Mouse (Mus musculus): ENCODE measurements around the gene Tcf7l1. TPM values are rescaled to one million over a fixed set of nuclear protein-coding genes. Genes with fewer than 3 reads are reported as not detected.

The Tcf7l1 gene
- total RNA-seq, 2 experiments from 2014 or later: 8.2 to 9.2 TPM

GRCm38 (mm10) chr6:72787322-72787947 lies 1.6 kb downstream of the Tcf7l1 start:
- DNase-seq: peak in 1 of 2 experiments; percentile 32

- DNase-seq: no peak
Measured at GRCm38 (mm10) chr6:72783780-72784179, 5.3 kb downstream of the Tcf7l1 start.

GRCm38 (mm10) chr6:72778779-72779776 lies 10.0 kb downstream of the Tcf7l1 start:
- no peak for DNase-seq

- DNase-seq: no peak
Measured at GRCm38 (mm10) chr6:72777212-72777611, 11.8 kb downstream of the Tcf7l1 start.

GRCm38 (mm10) chr6:72774275-72774674 lies 14.8 kb downstream of the Tcf7l1 start:
- no peak for DNase-seq

GRCm38 (mm10) chr6:72769915-72770776 lies 18.9 kb downstream of the Tcf7l1 start:
- no peak for DNase-seq

- DNase-seq: no peak
Measured at GRCm38 (mm10) chr6:72769343-72769742, 19.7 kb downstream of the Tcf7l1 start.

- DNase-seq: peak; percentile 73 to 80
Measured at GRCm38 (mm10) chr6:72768804-72769203, 20.2 kb downstream of the Tcf7l1 start.

- DNase-seq: no peak
Measured at GRCm38 (mm10) chr6:72768097-72768496, 21.0 kb downstream of the Tcf7l1 start.

GRCm38 (mm10) chr6:72763616-72764015 lies 25.4 kb downstream of the Tcf7l1 start:
- no peak for DNase-seq

GRCm38 (mm10) chr6:72761645-72762044 lies 27.4 kb downstream of the Tcf7l1 start:
- DNase-seq: peak in 1 of 2 experiments; percentile 34

- peak in 1 of 2 experiments; percentile 14 for DNase-seq
Measured at GRCm38 (mm10) chr6:72758239-72759017, 30.6 kb downstream of the Tcf7l1 start.

- DNase-seq: no peak
Measured at GRCm38 (mm10) chr6:72755267-72755889, 33.7 kb downstream of the Tcf7l1 start.

- DNase-seq: no peak
Measured at GRCm38 (mm10) chr6:72754215-72754614, 34.8 kb downstream of the Tcf7l1 start.

GRCm38 (mm10) chr6:72753782-72754181 lies 35.3 kb downstream of the Tcf7l1 start:
- DNase-seq: no peak

- no peak for DNase-seq
Measured at GRCm38 (mm10) chr6:72752824-72753223, 36.2 kb downstream of the Tcf7l1 start.

- no peak for DNase-seq
Measured at GRCm38 (mm10) chr6:72751210-72751609, 37.8 kb downstream of the Tcf7l1 start.

GRCm38 (mm10) chr6:72748882-72749437 lies 40.1 kb downstream of the Tcf7l1 start:
- DNase-seq: no peak

GRCm38 (mm10) chr6:72748421-72748820 lies 40.6 kb downstream of the Tcf7l1 start:
- peak in 1 of 2 experiments; percentile 14 for DNase-seq

- no peak for DNase-seq
Measured at GRCm38 (mm10) chr6:72747814-72748213, 41.2 kb downstream of the Tcf7l1 start.

- DNase-seq: no peak
Measured at GRCm38 (mm10) chr6:72747156-72747555, 41.9 kb downstream of the Tcf7l1 start.

All from heart, adult 18-20 months (tissue).